Mouse (Mus musculus) natural killer cell, adult 2 months (primary cell): ENCODE results near the gene Klhdc8a.

ENCODE experiments used
- DNase-seq, 2 experiments: peaks; one replicate each; pipeline ENCODE4 v3.0.0; 2022; ENCODE audit warnings: low spot score in 2 of 2

The Klhdc8a gene

GRCm38 (mm10) chr1:132317894-132318863, 19.8 kb downstream of the Klhdc8a start:
- DNase-seq = no peak

- DNase-seq = no peak
Measured at GRCm38 (mm10) chr1:132319242-132319641, 20.8 kb downstream of the Klhdc8a start.

- DNase-seq = no peak
Measured at GRCm38 (mm10) chr1:132321821-132322580, 23.6 kb downstream of the Klhdc8a start.

- DNase-seq = no peak
Measured at GRCm38 (mm10) chr1:132322711-132323542, 24.5 kb downstream of the Klhdc8a start.

GRCm38 (mm10) chr1:132326777-132327176, 28.4 kb downstream of the Klhdc8a start:
- DNase-seq = no peak

GRCm38 (mm10) chr1:132327477-132327876, 29.1 kb downstream of the Klhdc8a start:
- no peak for DNase-seq

GRCm38 (mm10) chr1:132328565-132328964, 30.1 kb downstream of the Klhdc8a start:
- no peak for DNase-seq

GRCm38 (mm10) chr1:132329656-132330055, 31.2 kb downstream of the Klhdc8a start:
- no peak for DNase-seq

- no peak for DNase-seq
Measured at GRCm38 (mm10) chr1:132330397-132330796, 32.0 kb downstream of the Klhdc8a start.

GRCm38 (mm10) chr1:132331283-132331682, 32.9 kb downstream of the Klhdc8a start:
- no peak for DNase-seq

- DNase-seq = no peak
Measured at GRCm38 (mm10) chr1:132333201-132333600, 34.8 kb downstream of the Klhdc8a start.

GRCm38 (mm10) chr1:132333675-132334141, 35.3 kb downstream of the Klhdc8a start:
- DNase-seq = no peak

- DNase-seq = no peak
Measured at GRCm38 (mm10) chr1:132334178-132334801, 35.9 kb downstream of the Klhdc8a start.

GRCm38 (mm10) chr1:132335378-132335965, 37.0 kb downstream of the Klhdc8a start:
- no peak for DNase-seq

- peak in 1 of 2 experiments; percentile 27 for DNase-seq
Measured at GRCm38 (mm10) chr1:132336921-132337320, 38.5 kb downstream of the Klhdc8a start.

GRCm38 (mm10) chr1:132338027-132338660, 39.7 kb downstream of the Klhdc8a start:
- no peak for DNase-seq

GRCm38 (mm10) chr1:132341731-132342501, 43.5 kb downstream of the Klhdc8a start:
- DNase-seq = peak; percentile 84 to 94

- DNase-seq = no peak
Measured at GRCm38 (mm10) chr1:132342518-132342917, 44.1 kb downstream of the Klhdc8a start.

- peak in 1 of 2 experiments; percentile 27 for DNase-seq
Measured at GRCm38 (mm10) chr1:132343191-132343590, 44.8 kb downstream of the Klhdc8a start.
